Mouse (Mus musculus): ENCODE data around the gene Sntg2. TPM values are rescaled to one million over a fixed set of nuclear protein-coding genes. Genes with fewer than 3 reads are reported as not detected.

Sntg2 gene
- polyA plus RNA-seq, 1 experiment from 2014 or later: 2.3 TPM

GRCm38 (mm10) chr12:30128561-30129410 lies 244.4 kb downstream of the Sntg2 start:
- H3K27ac ChIP-seq: no peak overlapping the region
- no peak for ATAC-seq (ENCODE audit: low FRiP score, low read depth)
- no peak overlapping the region for H3K9ac ChIP-seq
- WGBS: 65% methylated on average over 7 of the region's 7 CpGs
- H3K36me3 ChIP-seq: no peaks in the 10 kb centered on the region
- no peaks in the 10 kb centered on the region for H3K27me3 ChIP-seq (replicated peaks)
- H3K4me1 ChIP-seq: no peaks in the 10 kb centered on the region
- H3K9me3 ChIP-seq: no peaks in the 10 kb centered on the region
- no peak overlapping the region for H3K4me2 ChIP-seq (replicated peaks)
- H3K4me3 ChIP-seq: no peak overlapping the region

Other genes with a start within 250 kb of the Sntg2 start
- 0.08 TPM in 1 of 2 replicates, not detected in the other for gene Tpo, start 240.8 kb downstream of the Sntg2 start, polyA plus RNA-seq (2016; fragmentation: Nextera tagmentation; extraction: Ambion mirVana)
- 25.2 and 28.1 TPM in 2 replicates for gene Tmem18, start 211.1 kb upstream of the Sntg2 start, polyA plus RNA-seq (2016; fragmentation: Nextera tagmentation; extraction: Ambion mirVana)

All from neural tube, embryonic 12.5 days (tissue).